Mouse (Mus musculus): Measurements from ENCODE around the gene Zfx. TPM values are rescaled to one million over a fixed set of nuclear protein-coding genes. Genes with fewer than 3 reads are reported as not detected.

The Zfx gene
- 12.9 TPM for polyA plus RNA-seq (2015; fragmentation: Illumina TruSeq; extraction: RNeasy Lipid Tissue Mini Kit (QIAGEN cat#74804); ENCODE audit: low read depth, low replicate concordance)

GRCm38 (mm10) chrX:94123059-94123839 lies at the start of gene Zfx:
TSS of gene Zfx (minus strand) at chrX:94123702.

Other genes starting within 250 kb of the Zfx start
- not detected for gene AU015836, start 155.0 kb downstream of the Zfx start, polyA plus RNA-seq (2015; fragmentation: Illumina TruSeq; extraction: RNeasy Lipid Tissue Mini Kit (QIAGEN cat#74804); ENCODE audit: low read depth, low replicate concordance)
- 91.6 TPM for gene Eif2s3x, start 89.2 kb upstream of the Zfx start, polyA plus RNA-seq (2015; fragmentation: Illumina TruSeq; extraction: RNeasy Lipid Tissue Mini Kit (QIAGEN cat#74804); ENCODE audit: low read depth, low replicate concordance)
- 9.4 TPM for gene Klhl15, start 110.9 kb upstream of the Zfx start, polyA plus RNA-seq (2015; fragmentation: Illumina TruSeq; extraction: RNeasy Lipid Tissue Mini Kit (QIAGEN cat#74804); ENCODE audit: low read depth, low replicate concordance)
- not detected for gene Fam90a1b, start 243.1 kb upstream of the Zfx start, polyA plus RNA-seq (2015; fragmentation: Illumina TruSeq; extraction: RNeasy Lipid Tissue Mini Kit (QIAGEN cat#74804); ENCODE audit: low read depth, low replicate concordance)
- 134 TPM for gene Apoo, start 243.4 kb upstream of the Zfx start, polyA plus RNA-seq (2015; fragmentation: Illumina TruSeq; extraction: RNeasy Lipid Tissue Mini Kit (QIAGEN cat#74804); ENCODE audit: low read depth, low replicate concordance)